Mouse (Mus musculus) liver, embryonic 14.5 days (tissue): ENCODE measurements at regions not wholly inside any gene's neighbourhood (a gene's known extent, or its start where the extent isn't known, plus 50 kb on each side); places are given as distances from the start of the nearest gene placed in this dataset.

ENCODE experiments used
- ATAC-seq: fragments of 200-750 bp; cut with Nextera tagmentation; 2 replicates; pipeline ENCODE4 v1.8.0; 2017; ENCODE audit warnings: moderate number of reproducible peaks, mild to moderate bottlenecking, moderate library complexity; ENCODE audit not compliant: insufficient read depth
- DNase-seq, 3 experiments: peaks; one replicate each; pipeline ENCODE4 v3.0.0-alpha.2; 2012 to 2013; ENCODE audit warnings: low read depth in 3 of 3, low spot score in 3 of 3
- H3K27ac ChIP-seq: fragments of 300-500 bp; sonication (generic); 2 replicates; pipeline ENCODE4 v1.5.1; 2014; ENCODE audit warnings: moderate library complexity, mild to moderate bottlenecking, control low read depth, inconsistent platforms
- H3K27me3 ChIP-seq: fragments of 300-500 bp; sonication (generic); 2 replicates; pipeline ENCODE4 v1.6.1; 2014; ENCODE audit warnings: mild to moderate bottlenecking, low read length, moderate library complexity; ENCODE audit not compliant: control insufficient read depth, insufficient read depth
- H3K36me3 ChIP-seq: fragments of 300-500 bp; sonication (generic); replicated peaks from 2 replicates; pipeline ENCODE4 v1.6.1; 2014; ENCODE audit warnings: low read depth; ENCODE audit not compliant: control insufficient read depth, insufficient read depth
- H3K4me1 ChIP-seq, 2 experiments: fragments of 200-500 bp in 1 of 2; fragments of 300-500 bp in 1 of 2; sonication (generic) in 1 of 2; replicated peaks; 2 replicates each; pipeline ENCODE4 v1.6.1; 2012 to 2014; ENCODE audit warnings: antibody characterized with exemption in 1 of 2, inconsistent platforms in 1 of 2, low read length in 1 of 2; ENCODE audit not compliant: control insufficient read depth in 2 of 2, insufficient read depth in 2 of 2
- H3K4me2 ChIP-seq: fragments of 300-500 bp; sonication (generic); 2 replicates; pipeline ENCODE4 v1.6.1; 2014; ENCODE audit warnings: low read depth, mild to moderate bottlenecking, control low read depth, moderate library complexity
- H3K4me3 ChIP-seq, 2 experiments: fragments of 200-500 bp in 1 of 2; fragments of 300-500 bp in 1 of 2; sonication (generic) in 1 of 2; 2 replicates each; pipeline ENCODE4 v1.5.1; 2012 to 2014; ENCODE audit warnings: low read depth in 2 of 2, low read length in 2 of 2, mild to moderate bottlenecking in 2 of 2, control low read depth in 1 of 2, inconsistent platforms in 1 of 2, moderate library complexity in 1 of 2; ENCODE audit not compliant: insufficient read depth in 1 of 2
- H3K9ac ChIP-seq: fragments of 300-500 bp; sonication (generic); replicated peaks from 2 replicates; pipeline ENCODE4 v1.6.1; 2014; ENCODE audit warnings: mild to moderate bottlenecking, control low read depth, moderate library complexity
- H3K9me3 ChIP-seq: fragments of 300-500 bp; sonication (generic); 2 replicates; pipeline ENCODE4 v1.6.1; 2016; ENCODE audit warnings: low read length, mixed read lengths; ENCODE audit not compliant: control insufficient read depth
- CTCF ChIP-seq: IDR thresholded peaks from 2 replicates; pipeline ENCODE4 v1.5.1; 2016; ENCODE audit warnings: antibody characterized with exemption, low read depth, control low read depth
- EP300 ChIP-seq: IDR thresholded peaks from 2 replicates; pipeline ENCODE4 v1.6.1; 2016; ENCODE audit warnings: antibody characterized with exemption, low read depth
- WGBS: fragments of 180-500 bp; shearing (Covaris S2); extraction: QIAGEN DNeasy Blood & Tissue Kit; methylation state at CpG from one replicate; pipeline ENCODE4 v1.1.7; 2014; ENCODE audit not compliant: insufficient replicate concordance; 5-methylcytosine and 5-hydroxymethylcytosine counted together

DNA sequence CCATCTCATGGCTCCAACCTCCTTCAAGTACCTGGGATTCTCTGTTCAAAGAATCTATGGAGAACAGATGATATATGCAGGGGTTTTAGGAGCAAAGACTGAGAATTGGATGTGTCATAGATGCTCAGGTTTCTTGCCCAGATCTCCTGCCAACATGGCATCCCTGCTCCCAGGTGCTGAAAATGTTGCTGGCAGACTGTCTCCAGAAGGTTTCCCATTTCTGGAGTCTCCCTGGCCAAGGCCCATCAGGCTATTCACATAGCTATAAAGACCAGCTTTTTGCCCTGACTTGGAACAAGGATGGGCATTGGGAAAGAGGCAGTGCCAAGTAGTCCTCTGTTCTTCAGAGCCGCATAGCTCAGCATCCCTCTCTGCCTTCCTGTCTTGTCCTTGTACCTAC is 173.8 kb downstream of the Lpin1 start:
- Histone ChIP-seq H3K27me3 (no peaks in the 10 kb centered on the region), H3K4me1 (no peaks in the 10 kb centered on the region), H3K9ac (no peak overlapping the region), H3K4me2 (no peak overlapping the region), H3K4me3 (no peak overlapping the region), H3K27ac (no peak overlapping the region), H3K36me3 (no peaks in the 10 kb centered on the region), H3K9me3 (no peaks in the 10 kb centered on the region)
- ATAC-seq (no peak), DNase-seq (no peak)
- WGBS = 73% methylated on average over 1 of the region's 1 CpGs
- TF ChIP-seq CTCF (no peak), EP300 (no peak)

DNA sequence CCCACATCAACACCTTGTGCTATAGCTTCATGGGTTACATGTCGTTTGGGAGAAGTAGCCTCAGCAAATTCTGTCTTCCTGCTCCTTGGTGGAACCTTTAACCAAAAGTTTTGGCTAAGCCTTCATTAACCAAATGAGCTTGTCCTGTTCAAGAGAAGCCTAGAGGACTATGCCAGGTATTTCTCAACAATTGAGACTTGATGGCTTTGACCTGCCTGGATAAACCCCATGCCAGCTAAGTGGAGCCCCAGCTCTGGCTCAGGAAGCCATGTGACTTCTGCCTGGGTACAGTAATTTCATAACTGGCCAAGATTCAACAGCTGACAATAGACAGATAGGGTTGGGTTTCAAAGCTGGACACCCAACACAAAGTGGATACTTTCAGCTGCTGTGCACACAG is 174.5 kb downstream of the Lpin1 start:
- Histone ChIP-seq H3K4me3 (no peak overlapping the region), H3K36me3 (no peaks in the 10 kb centered on the region), H3K27me3 (no peaks in the 10 kb centered on the region), H3K4me2 (no peak overlapping the region), H3K27ac (no peak overlapping the region), H3K9ac (no peak overlapping the region), H3K9me3 (no peaks in the 10 kb centered on the region), H3K4me1 (no peaks in the 10 kb centered on the region)
- TF ChIP-seq CTCF (no peak), EP300 (no peak)
- DNase-seq = no peak
- no peak for ATAC-seq
- WGBS = 31% methylated on average over 1 of the region's 1 CpGs

- DNase-seq (no peak), ATAC-seq (no peak)
- WGBS = 56% methylated on average over 1 of the region's 1 CpGs
- H3K9ac ChIP-seq = no peak overlapping the region
- no peak for TF ChIP-seq EP300
- TF ChIP-seq CTCF = no peak
- H3K9me3 ChIP-seq = no peaks in the 10 kb centered on the region
- no peaks in the 10 kb centered on the region for H3K27me3 ChIP-seq
- H3K27ac ChIP-seq = no peak overlapping the region
- no peak overlapping the region for H3K4me3 ChIP-seq
- H3K4me1 ChIP-seq = no peaks in the 10 kb centered on the region
- no peak overlapping the region for H3K4me2 ChIP-seq
- H3K36me3 ChIP-seq = no peaks in the 10 kb centered on the region
Observed at GRCm38 (mm10) chr12:16434739-16435138, 176.0 kb downstream of the Lpin1 start.

GRCm38 (mm10) chr12:16434225-16434624 is 176.5 kb downstream of the Lpin1 start:
- Histone ChIP-seq H3K4me1 (no peaks in the 10 kb centered on the region), H3K27ac (no peak overlapping the region), H3K4me3 (no peak overlapping the region), H3K27me3 (no peaks in the 10 kb centered on the region), H3K4me2 (no peak overlapping the region), H3K9me3 (no peaks in the 10 kb centered on the region), H3K9ac (no peak overlapping the region), H3K36me3 (no peaks in the 10 kb centered on the region)
- DNase-seq (no peak), ATAC-seq (no peak)
- WGBS = 54% methylated on average over 1 of the region's 1 CpGs
- TF ChIP-seq EP300 (no peak), CTCF (no peak)

DNA sequence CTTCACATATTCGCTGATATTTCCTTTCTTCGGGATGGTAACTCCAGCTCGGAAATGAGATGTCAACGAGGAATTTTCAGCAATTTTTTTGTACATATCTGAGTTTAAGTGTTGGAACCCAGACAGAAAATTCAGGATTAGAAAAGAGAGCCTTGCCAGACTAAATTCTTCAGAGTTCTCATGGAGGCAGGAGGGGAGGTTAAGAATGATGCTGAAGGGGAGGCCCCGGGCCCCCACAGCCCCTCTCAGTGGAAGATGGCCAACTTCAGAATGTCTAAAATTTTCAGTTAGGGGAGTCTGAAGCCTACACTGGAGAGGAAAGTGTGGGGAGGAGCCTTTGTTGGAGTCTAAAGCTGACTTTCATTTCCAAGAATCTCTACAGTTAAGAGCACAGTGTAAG is 184.8 kb downstream of the Lpin1 start:
- no peaks in the 10 kb centered on the region for H3K36me3 ChIP-seq
- WGBS = 67% methylated on average over 5 of the region's 5 CpGs
- DNase-seq (no peak), ATAC-seq (no peak)
- H3K4me2 ChIP-seq = no peak overlapping the region
- no peaks in the 10 kb centered on the region for H3K27me3 ChIP-seq
- TF ChIP-seq EP300 (no peak), CTCF (no peak)
- H3K27ac ChIP-seq = no peak overlapping the region
- no peak overlapping the region for H3K4me3 ChIP-seq
- no peak overlapping the region for H3K9ac ChIP-seq
- H3K4me1 ChIP-seq = no peaks in the 10 kb centered on the region
- H3K9me3 ChIP-seq = no peaks in the 10 kb centered on the region
